Mouse (Mus musculus): Measurements from ENCODE around the gene Cntf.

Gene Cntf

GRCm38 (mm10) chr19:12759656-12760055, 5.8 kb downstream of the Cntf start:
- 43% methylated on average over 2 of the region's 2 CpGs for WGBS

- WGBS = 98% methylated on average over 1 of the region's 1 CpGs
These were observed 6.4 kb downstream of the Cntf start for GRCm38 (mm10) chr19:12758936-12759478.

GRCm38 (mm10) chr19:12756286-12756685, 9.1 kb downstream of the Cntf start:
- WGBS = 64% methylated on average over 3 of the region's 3 CpGs

- 87% methylated on average over 2 of the region's 2 CpGs for WGBS
These were observed 33.5 kb downstream of the Cntf start for GRCm38 (mm10) chr19:12731950-12732349.

GRCm38 (mm10) chr19:12731036-12731435, 34.4 kb downstream of the Cntf start:
- 64% methylated on average over 1 of the region's 1 CpGs for WGBS

GRCm38 (mm10) chr19:12725851-12726250, 39.6 kb downstream of the Cntf start:
- WGBS = 93% methylated on average over 1 of the region's 1 CpGs

GRCm38 (mm10) chr19:12722308-12722707, 43.1 kb downstream of the Cntf start:
- WGBS = 68% methylated on average over 3 of the region's 3 CpGs

GRCm38 (mm10) chr19:12721596-12721995, 43.8 kb downstream of the Cntf start:
- WGBS = 96% methylated on average over 7 of the region's 7 CpGs

GRCm38 (mm10) chr19:12720919-12721318, 44.5 kb downstream of the Cntf start:
- 89% methylated on average over 5 of the region's 5 CpGs for WGBS

GRCm38 (mm10) chr19:12720463-12720862, 45.0 kb downstream of the Cntf start:
- 68% methylated on average over 2 of the region's 2 CpGs for WGBS

- WGBS = 87% methylated on average over 6 of the region's 6 CpGs
These were observed 46.2 kb downstream of the Cntf start for GRCm38 (mm10) chr19:12719189-12719588.
